Mouse (Mus musculus) small intestine, adult 2 months (tissue): ENCODE data around the gene Vps37b. TPM values are rescaled to one million over a fixed set of nuclear protein-coding genes. Genes with fewer than 3 reads are reported as not detected.

Experiments used
- H3K27ac ChIP-seq: fragments of 200-500 bp; 2 replicates; pipeline ENCODE4 v1.5.1; 2012; ENCODE audit warnings: low read depth, low read length, control low read depth, inconsistent platforms; ENCODE audit not compliant: insufficient read depth
- H3K27me3 ChIP-seq: fragments of 200-500 bp; 2 replicates; pipeline ENCODE4 v1.6.1; 2012; ENCODE audit warnings: mild to moderate bottlenecking, moderate library complexity, low read length, inconsistent platforms; ENCODE audit not compliant: control insufficient read depth, insufficient read depth
- H3K36me3 ChIP-seq: fragments of 200-500 bp; 2 replicates; pipeline ENCODE4 v1.6.1; 2012; ENCODE audit warnings: mild to moderate bottlenecking, low read length, control low read depth, inconsistent platforms; ENCODE audit not compliant: control insufficient read depth, insufficient read depth
- H3K4me1 ChIP-seq: fragments of 200-500 bp; 2 replicates; pipeline ENCODE4 v1.6.1; 2012; ENCODE audit warnings: low read length, inconsistent platforms, mixed read lengths; ENCODE audit not compliant: control insufficient read depth, insufficient read depth, insufficient read length
- H3K4me3 ChIP-seq: fragments of 200-500 bp; 2 replicates; pipeline ENCODE4 v1.5.1; 2012; ENCODE audit warnings: low read depth, mild to moderate bottlenecking, control low read depth, inconsistent platforms, low read length, moderate library complexity
- CTCF ChIP-seq: fragments of 200-500 bp; IDR thresholded peaks from 2 replicates; pipeline ENCODE4 v1.5.1; 2012; ENCODE audit warnings: low read depth, mild to moderate bottlenecking, control low read depth, inconsistent platforms, low read length, moderate library complexity, mixed read lengths; ENCODE audit not compliant: insufficient replicate concordance, insufficient read length; ENCODE audit errors: extremely low read depth
- POLR2A ChIP-seq: fragments of 200-500 bp; IDR thresholded peaks from 2 replicates; pipeline ENCODE4 v1.6.1; 2012; ENCODE audit warnings: low read depth, mild to moderate bottlenecking, control low read depth, inconsistent platforms, low read length, moderate library complexity
- WGBS: fragments of 180-500 bp; shearing (Covaris S2); methylation state at CpG from one replicate; pipeline ENCODE4 v1.1.7; 2018; 5-methylcytosine and 5-hydroxymethylcytosine counted together
- polyA plus RNA-seq: library from polyadenylated mRNA; depleted of rRNA; stranded (reverse); fragments of >200 nt; gene quantifications from 2 replicates; pipeline ENCODE4 v1.2.3, GENCODE M21; 2012; rRNA removed

Vps37b gene
- polyA plus RNA-seq = 35.9 and 55.6 TPM in 2 replicates

GRCm38 (mm10) chr5:124032001-124032508 lies at the start of gene Vps37b:
Vps37b (minus strand) TSS chr5:124032270.
- TF ChIP-seq CTCF = no peak
- TF ChIP-seq POLR2A = peak; percentile 71
- Histone ChIP-seq H3K36me3 (no peaks in the 10 kb centered on the region), H3K27ac (peak within 1 kb of the TSS; percentile 37), H3K27me3 (no peaks in the 10 kb centered on the region), H3K4me1 (peaks cover 24% of the 10 kb centered on the region), H3K4me3 (peak within 1 kb of the TSS; percentile 67)
- under 1% methylated on average over 52 of the region's 52 CpGs for WGBS

DNA sequence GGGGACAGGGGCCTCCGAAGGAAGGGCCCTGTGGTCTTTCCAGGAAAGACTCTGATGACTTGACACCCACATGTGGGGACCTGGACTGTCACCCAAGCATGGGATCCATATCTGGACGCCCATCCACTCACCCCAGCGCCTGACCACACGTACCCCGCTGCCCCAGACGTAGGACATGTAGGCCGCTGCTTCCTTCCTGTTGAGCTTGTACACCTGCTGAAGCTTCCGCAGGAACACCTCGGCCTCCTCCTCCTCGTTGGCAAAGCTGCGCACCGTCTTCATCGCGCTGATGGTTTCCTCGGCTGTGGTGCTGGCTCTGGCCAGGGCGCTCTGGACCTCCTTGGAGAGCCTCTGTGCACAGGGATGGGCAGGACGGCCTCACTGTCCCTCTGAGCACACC lies 47.8 kb upstream of the Vps37b start:
- peaks cover 50% of the 10 kb centered on the region for H3K4me1 ChIP-seq
- TF ChIP-seq CTCF = no peak
- TF ChIP-seq POLR2A = no peak
- 90% methylated on average over 17 of the region's 17 CpGs for WGBS
- H3K27me3 ChIP-seq = no peaks in the 10 kb centered on the region
- H3K4me3 ChIP-seq = no peak overlapping the region
- H3K27ac ChIP-seq = peak overlapping the region; percentile 23; the same call in 1 of the 2 replicates
- no peaks in the 10 kb centered on the region for H3K36me3 ChIP-seq

GRCm38 (mm10) chr5:124078794-124079416 lies 46.8 kb upstream of the Vps37b start:
- 54% methylated on average over 9 of the region's 9 CpGs for WGBS
- Histone ChIP-seq H3K27me3 (no peaks in the 10 kb centered on the region), H3K36me3 (no peaks in the 10 kb centered on the region), H3K27ac (peak overlapping the region; percentile 25; the same call in 1 of the 2 replicates), H3K4me3 (no peak overlapping the region), H3K4me1 (peaks cover 47% of the 10 kb centered on the region)
- no peak for TF ChIP-seq CTCF
- no peak for TF ChIP-seq POLR2A

- 69% methylated on average over 6 of the region's 6 CpGs for WGBS
- peak overlapping the region; percentile 18; the same call in 1 of the 2 replicates for H3K27ac ChIP-seq
Measured at GRCm38 (mm10) chr5:124077856-124078460, 45.9 kb upstream of the Vps37b start.

DNA sequence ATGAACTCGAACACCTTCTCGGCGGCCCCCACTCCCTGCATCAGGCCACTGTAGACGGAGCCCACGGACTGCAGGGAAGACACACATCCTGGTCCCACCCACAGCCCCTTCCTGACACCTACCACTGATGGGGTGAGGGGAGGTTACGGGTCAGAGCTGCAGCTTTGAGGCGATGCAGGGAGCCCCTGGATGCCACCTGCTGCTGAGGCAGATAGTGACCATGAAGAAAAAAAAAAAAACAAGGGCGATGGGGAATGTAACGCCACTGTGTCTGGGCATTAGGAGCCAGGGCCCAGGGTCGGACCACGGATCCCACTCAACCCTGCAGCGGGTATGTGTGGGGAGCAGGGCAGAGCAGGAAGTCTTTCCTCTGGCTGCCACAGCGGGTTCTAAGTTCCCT lies 45.2 kb upstream of the Vps37b start:
- H3K36me3 ChIP-seq = no peaks in the 10 kb centered on the region
- WGBS = 87% methylated on average over 13 of the region's 13 CpGs
- no peaks in the 10 kb centered on the region for H3K27me3 ChIP-seq
- H3K4me3 ChIP-seq = no peak overlapping the region
- no peak for TF ChIP-seq POLR2A
- no peak for TF ChIP-seq CTCF
- peaks cover 31% of the 10 kb centered on the region for H3K4me1 ChIP-seq
- peak overlapping the region; percentile 77; the same call in 1 of the 2 replicates for H3K27ac ChIP-seq

More at GRCm38 (mm10) chr5:124077856-124078460, 45.9 kb upstream of the Vps37b start:
- no peak for TF ChIP-seq POLR2A
- TF ChIP-seq CTCF = no peak
- no peaks in the 10 kb centered on the region for H3K36me3 ChIP-seq
- no peak overlapping the region for H3K4me3 ChIP-seq
- peaks cover 38% of the 10 kb centered on the region for H3K4me1 ChIP-seq
- H3K27me3 ChIP-seq = no peaks in the 10 kb centered on the region

GRCm38 (mm10) chr5:124076559-124076958 lies 44.5 kb upstream of the Vps37b start:
- Histone ChIP-seq H3K27me3 (no peaks in the 10 kb centered on the region), H3K27ac (peak overlapping the region; percentile 77), H3K36me3 (0 out of 2 replicates have a peak, but pooled peaks cover 3% of the 10 kb centered on the region), H3K4me1 (peaks cover 27% of the 10 kb centered on the region), H3K4me3 (no peak overlapping the region)
- 27% methylated on average over 9 of the region's 9 CpGs for WGBS
- TF ChIP-seq POLR2A (no peak; the same call in 1 of the 2 replicates), CTCF (no peak)

DNA sequence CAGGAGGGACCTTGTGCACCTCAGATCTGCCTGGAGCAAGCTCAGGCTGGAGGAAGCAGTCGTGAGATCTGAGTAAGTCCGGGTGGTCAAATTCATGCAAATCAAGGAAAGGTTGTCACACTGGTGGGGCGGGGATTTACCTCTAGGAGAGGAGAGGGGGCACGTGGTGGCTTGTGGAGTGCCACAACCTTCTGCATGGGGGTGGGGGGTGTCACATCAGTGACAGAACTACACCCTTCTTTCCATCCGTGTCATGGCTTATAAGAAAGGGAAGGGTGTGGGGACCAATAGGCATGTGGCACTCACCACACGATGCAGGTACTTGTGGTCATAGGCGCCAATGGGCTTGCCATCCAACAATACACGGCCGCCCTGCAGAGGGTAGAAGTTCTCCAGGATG lies 43.6 kb upstream of the Vps37b start:
- no peaks in the 10 kb centered on the region for H3K27me3 ChIP-seq
- peak overlapping the region; percentile 4; the same call in 1 of the 2 replicates for H3K4me3 ChIP-seq
- 71% methylated on average over 9 of the region's 9 CpGs for WGBS
- H3K4me1 ChIP-seq = peaks cover 33% of the 10 kb centered on the region
- no peak for TF ChIP-seq CTCF
- H3K27ac ChIP-seq = peak overlapping the region; percentile 77
- H3K36me3 ChIP-seq = 0 out of 2 replicates have a peak, but pooled peaks cover 3% of the 10 kb centered on the region
